Mouse (Mus musculus) thymus, adult 2 months (tissue): Measurements from ENCODE around the gene Osbpl10. TPM values are rescaled to one million over a fixed set of nuclear protein-coding genes. Genes with fewer than 3 reads are reported as not detected.

Experiments
- DNase-seq: peaks from one replicate; pipeline ENCODE4 v3.0.0; 2021
- H3K27ac ChIP-seq: fragments of 200-500 bp; 2 replicates; pipeline ENCODE4 v1.5.1; 2012; ENCODE audit warnings: low read length, control low read depth; ENCODE audit not compliant: control insufficient read depth, insufficient read depth
- H3K27me3 ChIP-seq: fragments of 200-500 bp; 2 replicates; pipeline ENCODE4 v1.6.1; 2012; ENCODE audit warnings: mild to moderate bottlenecking, low read length, moderate library complexity, mixed read lengths; ENCODE audit not compliant: control insufficient read depth, insufficient read depth
- H3K36me3 ChIP-seq: fragments of 200-500 bp; 2 replicates; pipeline ENCODE4 v1.6.1; 2012; ENCODE audit warnings: mild to moderate bottlenecking, low read length, moderate library complexity; ENCODE audit not compliant: control insufficient read depth, insufficient read depth
- H3K4me1 ChIP-seq: fragments of 200-500 bp; replicated peaks from 2 replicates; pipeline ENCODE4 v1.6.1; 2012; ENCODE audit warnings: low read length; ENCODE audit not compliant: control insufficient read depth, insufficient read depth
- H3K4me3 ChIP-seq: fragments of 200-500 bp; 2 replicates; pipeline ENCODE4 v1.5.1; 2012; ENCODE audit warnings: mild to moderate bottlenecking, low read length, control low read depth, moderate library complexity; ENCODE audit not compliant: control insufficient read depth, insufficient read depth
- CTCF ChIP-seq: fragments of 200-500 bp; IDR thresholded peaks from 2 replicates; pipeline ENCODE4 v1.5.1; 2012; ENCODE audit warnings: mild to moderate bottlenecking, control low read depth, low read length, moderate library complexity, borderline replicate concordance; ENCODE audit not compliant: control insufficient read depth, poor library complexity, insufficient read depth; ENCODE audit errors: extremely low read depth
- POLR2A ChIP-seq: fragments of 200-500 bp; IDR thresholded peaks from 2 replicates; pipeline ENCODE4 v1.6.1; 2012; ENCODE audit warnings: mild to moderate bottlenecking, low read length, control low read depth, moderate library complexity; ENCODE audit not compliant: control insufficient read depth, poor library complexity, insufficient read depth; ENCODE audit errors: extremely low read depth
- WGBS: fragments of 180-500 bp; shearing (Covaris S2); methylation state at CpG from one replicate; pipeline ENCODE4 v1.1.7; 2018; 5-methylcytosine and 5-hydroxymethylcytosine counted together
- polyA plus RNA-seq: library from polyadenylated mRNA; depleted of rRNA; stranded (reverse); fragments of >200 nt; gene quantifications from 2 replicates; pipeline ENCODE4 v1.2.3, GENCODE M21; 2012

The Osbpl10 gene
- polyA plus RNA-seq, 1 experiment, result 10.3 TPM

GRCm38 (mm10) chr9:115089644-115090043 is 111.3 kb downstream of the Osbpl10 start:
- Histone ChIP-seq H3K27me3 (no peaks in the 10 kb centered on the region), H3K36me3 (no peaks in the 10 kb centered on the region), H3K27ac (no peak overlapping the region), H3K4me1 (no peaks in the 10 kb centered on the region), H3K4me3 (no peak overlapping the region)
- TF ChIP-seq POLR2A, result no peak
- no peak for TF ChIP-seq CTCF
- DNase-seq, result no peak
- WGBS, result 81% methylated on average over 5 of the region's 5 CpGs

GRCm38 (mm10) chr9:115096481-115096880 is 118.1 kb downstream of the Osbpl10 start:
- Histone ChIP-seq H3K4me3 (no peak overlapping the region), H3K27me3 (no peaks in the 10 kb centered on the region), H3K4me1 (no peaks in the 10 kb centered on the region), H3K27ac (no peak overlapping the region), H3K36me3 (no peaks in the 10 kb centered on the region)
- WGBS, result 67% methylated on average over 10 of the region's 10 CpGs
- DNase-seq, result no peak
- TF ChIP-seq POLR2A, result no peak

- Histone ChIP-seq H3K36me3 (no peaks in the 10 kb centered on the region), H3K4me3 (no peak overlapping the region), H3K27me3 (no peaks in the 10 kb centered on the region), H3K4me1 (no peaks in the 10 kb centered on the region), H3K27ac (no peak overlapping the region)
- WGBS, result 92% methylated on average over 4 of the region's 4 CpGs
- no peak for DNase-seq
- TF ChIP-seq POLR2A, result no peak
Measured at GRCm38 (mm10) chr9:115097340-115097739, 119.0 kb downstream of the Osbpl10 start.

GRCm38 (mm10) chr9:115100181-115100915 is 122.0 kb downstream of the Osbpl10 start:
- Histone ChIP-seq H3K36me3 (no peaks in the 10 kb centered on the region), H3K27ac (no peak overlapping the region), H3K4me3 (no peak overlapping the region), H3K27me3 (no peaks in the 10 kb centered on the region), H3K4me1 (no peaks in the 10 kb centered on the region)
- DNase-seq, result no peak
- 90% methylated on average over 15 of the region's 15 CpGs for WGBS
- TF ChIP-seq POLR2A, result no peak
- no peak for TF ChIP-seq CTCF

- Histone ChIP-seq H3K36me3 (no peaks in the 10 kb centered on the region), H3K27ac (no peak overlapping the region), H3K27me3 (no peaks in the 10 kb centered on the region), H3K4me1 (no peaks in the 10 kb centered on the region), H3K4me3 (no peak overlapping the region)
- no peak for DNase-seq
- TF ChIP-seq POLR2A (no peak), CTCF (no peak)
- 93% methylated on average over 7 of the region's 7 CpGs for WGBS
Measured at GRCm38 (mm10) chr9:115107430-115107829, 129.1 kb downstream of the Osbpl10 start.

- TF ChIP-seq POLR2A (no peak), CTCF (no peak)
- no peak overlapping the region for H3K4me3 ChIP-seq
- 70% methylated on average over 3 of the region's 3 CpGs for WGBS
- H3K27ac ChIP-seq, result no peak overlapping the region
- no peaks in the 10 kb centered on the region for H3K36me3 ChIP-seq
- H3K27me3 ChIP-seq, result no peaks in the 10 kb centered on the region
- no peak for DNase-seq
- H3K4me1 ChIP-seq, result no peaks in the 10 kb centered on the region
Measured at GRCm38 (mm10) chr9:115110655-115111054, 132.3 kb downstream of the Osbpl10 start.

GRCm38 (mm10) chr9:115117314-115117713 is 138.9 kb downstream of the Osbpl10 start:
- Histone ChIP-seq H3K27me3 (no peaks in the 10 kb centered on the region), H3K36me3 (no peaks in the 10 kb centered on the region), H3K27ac (no peak overlapping the region), H3K4me1 (no peaks in the 10 kb centered on the region), H3K4me3 (no peak overlapping the region)
- 84% methylated on average over 10 of the region's 10 CpGs for WGBS
- no peak for TF ChIP-seq POLR2A
- no peak for DNase-seq
